Mouse (Mus musculus) Muller cell, postnatal 12 days (primary cell): ENCODE results near the gene Kcnd3.
A peak's percentile ranks its signal among the peaks of the same experiment; 100 is the strongest.
"Not testable (repeated sequence)": the region's sequence is repeated elsewhere in the genome, so short reads cannot be mapped to it uniquely, and the experiment has no call there.

Source experiments
- DNase-seq: peaks from one replicate; pipeline ENCODE4 v3.0.0-alpha.2; 2015; ENCODE audit errors: inconsistent ontology term

The Kcnd3 gene

GRCm38 (mm10) chr3:105697148-105697441 is 245.0 kb downstream of the Kcnd3 start:
- DNase-seq = no peak

- no peak for DNase-seq
These were observed 246.2 kb downstream of the Kcnd3 start for GRCm38 (mm10) chr3:105698311-105698710.

- no peak for DNase-seq
These were observed 247.3 kb downstream of the Kcnd3 start for GRCm38 (mm10) chr3:105699241-105699933.

- DNase-seq = not testable (repeated sequence)
These were observed 248.7 kb downstream of the Kcnd3 start for GRCm38 (mm10) chr3:105700786-105701185.

- no peak for DNase-seq
These were observed 249.3 kb downstream of the Kcnd3 start for GRCm38 (mm10) chr3:105701399-105701798.

GRCm38 (mm10) chr3:105703571-105703970 is 251.4 kb downstream of the Kcnd3 start:
- no peak for DNase-seq

- DNase-seq = peak; percentile 94
These were observed 252.2 kb downstream of the Kcnd3 start, which contains the start of gene Inka2 for GRCm38 (mm10) chr3:105704031-105705008. Gene Inka2 (plus strand): TSS chr3:105704599.

- peak; percentile 89 for DNase-seq
These were observed 253.0 kb downstream of the Kcnd3 start for GRCm38 (mm10) chr3:105705061-105705549.

- no peak for DNase-seq
These were observed 253.4 kb downstream of the Kcnd3 start for GRCm38 (mm10) chr3:105705561-105705960.

- no peak for DNase-seq
These were observed 254.4 kb downstream of the Kcnd3 start for GRCm38 (mm10) chr3:105706366-105707020.

GRCm38 (mm10) chr3:105707590-105707989 is 255.5 kb downstream of the Kcnd3 start:
- no peak for DNase-seq

- DNase-seq = peak; percentile 93
These were observed 258.1 kb downstream of the Kcnd3 start for GRCm38 (mm10) chr3:105710246-105710645.

GRCm38 (mm10) chr3:105711741-105712140 is 259.6 kb downstream of the Kcnd3 start:
- no peak for DNase-seq

GRCm38 (mm10) chr3:105712827-105713226 is 260.7 kb downstream of the Kcnd3 start:
- no peak for DNase-seq

GRCm38 (mm10) chr3:105714091-105714819 is 262.1 kb downstream of the Kcnd3 start:
- DNase-seq = no peak

GRCm38 (mm10) chr3:105714820-105715167 is 262.7 kb downstream of the Kcnd3 start:
- DNase-seq = no peak

- DNase-seq = no peak
These were observed 264.3 kb downstream of the Kcnd3 start for GRCm38 (mm10) chr3:105716353-105717000.

- no peak for DNase-seq
These were observed 265.9 kb downstream of the Kcnd3 start for GRCm38 (mm10) chr3:105717856-105718555.

- DNase-seq = no peak
These were observed 266.6 kb downstream of the Kcnd3 start for GRCm38 (mm10) chr3:105718746-105719145.

- DNase-seq = no peak
These were observed 267.8 kb downstream of the Kcnd3 start for GRCm38 (mm10) chr3:105719979-105720378.
